Mouse (Mus musculus) heart, embryonic 15.5 days (tissue): ENCODE measurements at regions not wholly inside any gene's neighbourhood (a gene's known extent, or its start where the extent isn't known, plus 50 kb on each side); places are given as distances from the start of the nearest gene placed in this dataset.

Experiments used
- ATAC-seq: fragments of 200-750 bp; cut with Nextera tagmentation; replicated peaks from 2 replicates; pipeline ENCODE4 v1.8.0; 2017; ENCODE audit warnings: low read depth, moderate TSS enrichment; ENCODE audit not compliant: insufficient number of reproducible peaks, insufficient read depth, low FRiP score
- H3K27ac ChIP-seq: fragments of 300-500 bp; sonication (generic); 2 replicates; pipeline ENCODE4 v1.5.1; 2015; ENCODE audit warnings: mild to moderate bottlenecking, inconsistent platforms
- H3K27me3 ChIP-seq: fragments of 300-500 bp; sonication (generic); 2 replicates; pipeline ENCODE4 v1.6.1; 2015; ENCODE audit warnings: inconsistent platforms
- H3K36me3 ChIP-seq: fragments of 300-500 bp; sonication (generic); 2 replicates; pipeline ENCODE4 v1.6.1; 2015; ENCODE audit warnings: mild to moderate bottlenecking, inconsistent platforms
- H3K4me1 ChIP-seq: fragments of 300-500 bp; sonication (generic); replicated peaks from 2 replicates; pipeline ENCODE4 v1.6.1; 2015; ENCODE audit warnings: inconsistent platforms
- H3K4me2 ChIP-seq: fragments of 300-500 bp; sonication (generic); 2 replicates; pipeline ENCODE4 v1.6.1; 2015; ENCODE audit warnings: inconsistent platforms, mild to moderate bottlenecking, moderate library complexity
- H3K4me3 ChIP-seq: fragments of 300-500 bp; sonication (generic); 2 replicates; pipeline ENCODE4 v1.5.1; 2015; ENCODE audit warnings: mild to moderate bottlenecking, inconsistent platforms
- H3K9ac ChIP-seq: fragments of 300-500 bp; sonication (generic); 2 replicates; pipeline ENCODE4 v1.6.1; 2015; ENCODE audit warnings: mild to moderate bottlenecking, inconsistent platforms
- H3K9me3 ChIP-seq: fragments of 300-500 bp; sonication (generic); replicated peaks from 2 replicates; pipeline ENCODE4 v1.6.1; 2016; ENCODE audit warnings: inconsistent platforms
- WGBS: fragments of 180-500 bp; shearing (Covaris S2); methylation state at CpG from one replicate; pipeline ENCODE4 v1.1.7; 2015; ENCODE audit warnings: mixed read lengths; 5-methylcytosine and 5-hydroxymethylcytosine counted together

GRCm38 (mm10) chr16:50766055-50766770 lies 175.3 kb upstream of the Ccdc54 start:
- Histone ChIP-seq H3K4me3 (no peak overlapping the region), H3K27me3 (no peaks in the 10 kb centered on the region), H3K4me1 (no peaks in the 10 kb centered on the region), H3K27ac (no peak overlapping the region), H3K4me2 (no peak overlapping the region), H3K36me3 (no peaks in the 10 kb centered on the region), H3K9ac (no peak overlapping the region), H3K9me3 (no peaks in the 10 kb centered on the region)
- 76% methylated on average over 11 of the region's 11 CpGs for WGBS
- ATAC-seq = no peak

- Histone ChIP-seq H3K4me3 (no peak overlapping the region), H3K9ac (no peak overlapping the region), H3K36me3 (no peaks in the 10 kb centered on the region), H3K9me3 (no peaks in the 10 kb centered on the region), H3K27ac (no peak overlapping the region), H3K27me3 (no peaks in the 10 kb centered on the region), H3K4me1 (no peaks in the 10 kb centered on the region), H3K4me2 (no peak overlapping the region)
- no peak for ATAC-seq
- WGBS = 78% methylated on average over 3 of the region's 3 CpGs
Measured at GRCm38 (mm10) chr16:50762096-50762495, 171.1 kb upstream of the Ccdc54 start.

DNA sequence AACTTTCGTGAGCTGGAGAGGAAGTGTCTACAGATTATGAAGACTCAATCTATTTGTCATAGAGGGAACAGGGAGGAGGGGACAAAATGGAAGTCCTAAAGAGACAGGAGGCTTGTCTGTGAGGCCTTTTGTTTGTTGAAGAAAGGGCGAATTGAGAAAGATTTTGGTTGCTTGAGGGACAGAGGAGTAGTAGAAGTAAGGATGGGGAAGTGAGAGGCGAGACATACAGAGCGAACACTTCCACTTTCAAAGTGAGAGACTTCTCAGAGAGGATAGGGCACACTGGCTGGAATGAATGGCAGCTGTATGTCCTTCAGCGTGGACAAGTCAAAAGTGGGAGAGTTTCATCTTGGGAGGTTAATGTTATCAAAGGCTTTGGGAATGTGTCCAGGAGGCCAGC lies 169.0 kb upstream of the Ccdc54 start:
- H3K4me3 ChIP-seq = no peak overlapping the region
- no peak overlapping the region for H3K27ac ChIP-seq
- H3K27me3 ChIP-seq = no peaks in the 10 kb centered on the region
- ATAC-seq = no peak
- H3K36me3 ChIP-seq = no peaks in the 10 kb centered on the region
- H3K9ac ChIP-seq = no peak overlapping the region
- no peaks in the 10 kb centered on the region for H3K9me3 ChIP-seq
- H3K4me2 ChIP-seq = no peak overlapping the region
- H3K4me1 ChIP-seq = no peaks in the 10 kb centered on the region
- WGBS = 72% methylated on average over 5 of the region's 5 CpGs

- Histone ChIP-seq H3K27ac (no peak overlapping the region), H3K4me1 (peaks cover 24% of the 10 kb centered on the region), H3K9me3 (no peaks in the 10 kb centered on the region), H3K4me2 (no peak overlapping the region), H3K4me3 (no peak overlapping the region), H3K36me3 (no peaks in the 10 kb centered on the region), H3K9ac (no peak overlapping the region), H3K27me3 (no peaks in the 10 kb centered on the region)
- ATAC-seq = no peak
- 48% methylated on average over 4 of the region's 4 CpGs for WGBS
Measured at GRCm38 (mm10) chr16:50756696-50757095, 165.7 kb upstream of the Ccdc54 start.

DNA sequence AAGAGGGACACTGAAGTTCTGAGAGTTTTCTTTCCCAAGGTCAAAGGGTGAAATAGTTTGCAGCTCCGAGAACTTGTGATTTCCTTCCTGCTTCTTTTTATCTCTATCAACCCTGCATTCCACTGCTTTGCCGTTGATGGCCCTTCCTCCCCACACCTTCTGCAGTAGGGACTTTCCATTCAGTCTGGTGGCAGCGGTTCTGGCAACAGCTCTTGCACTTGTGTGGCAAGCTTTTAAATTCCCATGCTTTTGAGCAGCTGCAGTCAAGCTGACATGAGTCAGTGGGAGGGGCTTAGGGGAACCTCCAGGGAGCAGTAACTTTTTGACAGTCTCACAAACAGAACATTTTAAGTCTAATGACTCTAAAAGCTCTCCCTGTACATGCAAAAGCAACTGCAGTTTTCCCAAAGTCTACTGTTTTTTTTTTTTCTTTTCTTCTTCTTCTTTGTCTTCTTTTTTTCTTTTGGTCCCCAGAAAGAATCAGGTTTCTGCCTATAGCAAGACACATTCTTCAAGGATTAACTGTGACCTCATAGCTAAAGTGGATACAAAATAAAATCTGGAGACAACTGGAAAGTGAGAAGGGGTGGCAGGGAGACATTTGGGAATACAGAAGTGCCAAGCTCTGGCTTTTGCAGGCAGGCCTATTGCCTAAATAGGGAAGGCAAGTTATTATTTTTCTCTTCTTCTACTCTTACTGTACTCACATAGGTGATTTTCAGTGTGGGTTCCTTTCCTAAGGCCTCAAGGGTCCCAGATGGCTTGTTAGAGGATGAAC lies 162.8 kb upstream of the Ccdc54 start:
- peak; percentile 88 for ATAC-seq

GRCm38 (mm10) chr16:50753046-50753445 lies 162.1 kb upstream of the Ccdc54 start:
- H3K27ac ChIP-seq = peak overlapping the region; percentile 86
- no peak overlapping the region for H3K4me2 ChIP-seq
- WGBS = 52% methylated on average over 11 of the region's 11 CpGs
- H3K27me3 ChIP-seq = no peaks in the 10 kb centered on the region
- 0 out of 2 replicates have a peak, but pooled peaks have one; percentile 40 for ATAC-seq
- H3K4me1 ChIP-seq = peaks cover 28% of the 10 kb centered on the region
- no peaks in the 10 kb centered on the region for H3K9me3 ChIP-seq
- no peak overlapping the region for H3K4me3 ChIP-seq
- no peak overlapping the region for H3K9ac ChIP-seq
- no peaks in the 10 kb centered on the region for H3K36me3 ChIP-seq

More for the DNA sequence above, 162.8 kb upstream of the Ccdc54 start:
- H3K9ac ChIP-seq = no peak overlapping the region
- peak overlapping the region; percentile 32 for H3K4me2 ChIP-seq
- peaks cover 28% of the 10 kb centered on the region for H3K4me1 ChIP-seq
- H3K27me3 ChIP-seq = no peaks in the 10 kb centered on the region
- 4% methylated on average over 3 of the region's 3 CpGs for WGBS
- peak overlapping the region; percentile 86 for H3K27ac ChIP-seq
- H3K9me3 ChIP-seq = no peaks in the 10 kb centered on the region
- H3K36me3 ChIP-seq = no peaks in the 10 kb centered on the region
- H3K4me3 ChIP-seq = no peak overlapping the region

GRCm38 (mm10) chr16:50752277-50752600 lies 161.3 kb upstream of the Ccdc54 start:
- no peak overlapping the region; the same call in 1 of the 2 replicates for H3K4me3 ChIP-seq
- no peaks in the 10 kb centered on the region for H3K9me3 ChIP-seq
- H3K27ac ChIP-seq = peak overlapping the region; percentile 86
- no peak for ATAC-seq
- H3K4me2 ChIP-seq = peak overlapping the region; percentile 44
- no peak overlapping the region for H3K9ac ChIP-seq
- H3K36me3 ChIP-seq = no peaks in the 10 kb centered on the region
- WGBS = 42% methylated on average over 10 of the region's 10 CpGs
- H3K27me3 ChIP-seq = no peaks in the 10 kb centered on the region
- peaks cover 28% of the 10 kb centered on the region for H3K4me1 ChIP-seq

GRCm38 (mm10) chr16:50751495-50752276 lies 160.7 kb upstream of the Ccdc54 start:
- ATAC-seq = no peak
- H3K9me3 ChIP-seq = no peaks in the 10 kb centered on the region
- 65% methylated on average over 9 of the region's 9 CpGs for WGBS
- H3K36me3 ChIP-seq = no peaks in the 10 kb centered on the region
- H3K4me3 ChIP-seq = no peak overlapping the region
- peaks cover 28% of the 10 kb centered on the region for H3K4me1 ChIP-seq
- H3K4me2 ChIP-seq = peak overlapping the region; percentile 44
- H3K27me3 ChIP-seq = no peaks in the 10 kb centered on the region
- no peak overlapping the region for H3K9ac ChIP-seq
- peak overlapping the region; percentile 86 for H3K27ac ChIP-seq

DNA sequence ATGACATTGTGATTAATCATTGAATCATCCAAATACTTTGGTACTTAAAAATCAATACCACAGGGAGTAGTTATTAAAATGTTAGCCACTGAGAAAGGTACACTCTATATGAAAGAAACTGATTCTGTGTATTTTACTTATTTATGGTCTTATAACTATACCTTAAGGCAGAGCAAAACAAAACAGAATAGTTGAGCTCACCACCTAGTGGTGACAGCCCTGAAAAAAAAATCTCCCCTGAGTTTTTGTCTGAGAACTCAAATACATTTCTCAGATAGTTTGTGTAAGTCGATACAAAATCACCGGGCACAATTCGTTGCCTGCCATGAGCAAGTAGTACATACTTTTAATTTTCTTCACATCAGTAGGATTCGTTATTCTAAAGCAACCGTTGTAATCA lies 156.7 kb upstream of the Ccdc54 start:
- H3K27ac ChIP-seq = no peak overlapping the region
- ATAC-seq = no peak
- no peak overlapping the region for H3K9ac ChIP-seq
- no peaks in the 10 kb centered on the region for H3K36me3 ChIP-seq
- no peak overlapping the region for H3K4me2 ChIP-seq
- H3K4me3 ChIP-seq = no peak overlapping the region
- no peaks in the 10 kb centered on the region for H3K27me3 ChIP-seq
- H3K4me1 ChIP-seq = peaks cover 12% of the 10 kb centered on the region
- H3K9me3 ChIP-seq = no peaks in the 10 kb centered on the region
- WGBS = 77% methylated on average over 5 of the region's 5 CpGs

DNA sequence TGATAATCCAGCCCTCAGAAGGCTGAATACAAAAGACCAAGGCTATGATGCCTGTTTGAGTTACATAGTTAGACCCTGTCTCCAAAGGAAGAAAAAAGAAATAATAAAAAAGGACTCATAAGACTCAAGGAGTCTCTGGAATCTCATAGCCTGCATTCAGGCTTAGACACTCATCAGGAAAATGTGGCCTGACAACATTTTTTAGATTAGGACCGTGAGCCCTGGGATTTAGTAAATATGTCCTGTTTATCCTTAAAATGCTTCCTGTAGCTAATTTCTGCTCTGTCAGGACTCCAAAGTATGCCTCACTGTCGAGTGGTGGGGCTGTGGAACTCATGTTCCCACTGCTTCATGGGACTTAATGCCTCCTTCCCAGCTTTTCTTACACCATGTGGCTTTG lies 154.8 kb upstream of the Ccdc54 start:
- ATAC-seq = no peak
- no peak overlapping the region for H3K27ac ChIP-seq
- H3K4me3 ChIP-seq = no peak overlapping the region

DNA sequence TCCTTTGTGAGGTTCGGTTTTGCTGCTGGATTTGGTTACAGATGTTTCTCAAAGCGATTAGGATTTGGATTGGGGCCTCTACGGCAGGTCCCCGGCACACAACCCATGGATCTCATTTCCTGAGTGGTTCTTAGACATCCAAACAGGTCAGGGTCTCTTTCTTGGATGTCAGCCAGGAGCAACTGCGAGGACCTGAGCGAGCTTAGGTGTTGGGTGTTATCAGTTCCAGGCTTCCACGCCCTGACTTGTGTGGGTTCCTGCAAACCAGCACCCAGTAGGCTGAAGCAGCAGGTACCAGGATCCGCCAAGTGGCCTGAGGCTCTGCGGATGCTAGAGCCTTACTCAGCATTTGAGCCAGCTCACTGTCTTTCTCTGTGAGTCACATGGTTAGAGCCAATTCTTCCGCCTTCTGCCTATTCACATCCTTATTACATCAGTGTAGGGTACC lies 146.5 kb upstream of the Ccdc54 start:
- ATAC-seq = no peak
- WGBS = 15% methylated on average over 10 of the region's 10 CpGs

More for the DNA sequence above, 154.8 kb upstream of the Ccdc54 start:
- Histone ChIP-seq H3K4me1 (no peaks in the 10 kb centered on the region), H3K27me3 (no peaks in the 10 kb centered on the region), H3K9me3 (no peaks in the 10 kb centered on the region), H3K36me3 (no peaks in the 10 kb centered on the region), H3K4me2 (no peak overlapping the region), H3K9ac (no peak overlapping the region)
- WGBS = 29% methylated on average over 2 of the region's 2 CpGs

More for the DNA sequence above, 146.5 kb upstream of the Ccdc54 start:
- peak overlapping the region; percentile 49 for H3K9ac ChIP-seq
- no peak overlapping the region for H3K27ac ChIP-seq
- H3K36me3 ChIP-seq = no peaks in the 10 kb centered on the region
- no peaks in the 10 kb centered on the region for H3K9me3 ChIP-seq
- H3K4me2 ChIP-seq = peak overlapping the region; percentile 75
- no peaks in the 10 kb centered on the region for H3K27me3 ChIP-seq
- peak overlapping the region; percentile 58 for H3K4me3 ChIP-seq
- peaks cover 8% of the 10 kb centered on the region for H3K4me1 ChIP-seq
